Mouse (Mus musculus): ENCODE data around the gene Camta1. TPM values are rescaled to one million over a fixed set of nuclear protein-coding genes. Genes with fewer than 3 reads are reported as not detected.
A peak's percentile ranks its signal among the peaks of the same experiment; 100 is the strongest.

Camta1 gene
- polyA plus RNA-seq, 2 experiments = 7.3 to 32.8 TPM

GRCm38 (mm10) chr4:151088819-151089218 lies 772.9 kb downstream of the Camta1 start:
- Histone ChIP-seq H3K9ac (replicated peaks) (no peak overlapping the region), H3K4me2 (ENCODE audit: low read depth) (no peak overlapping the region), H3K27ac (no peak overlapping the region), H3K4me3 (ENCODE audit: insufficient read depth in 1 of 2, low read depth in 2 of 2, low read length in 2 of 2) (no peak overlapping the region), H3K36me3 (replicated peaks; ENCODE audit: control insufficient read depth, insufficient read depth, low read depth) (no peaks in the 10 kb centered on the region), H3K27me3 (ENCODE audit: control insufficient read depth, insufficient read depth, low read length) (no peaks in the 10 kb centered on the region), H3K4me1 (replicated peaks; ENCODE audit: control insufficient read depth in 2 of 2, insufficient read depth in 2 of 2, low read length in 1 of 2) (no peaks in the 10 kb centered on the region), H3K9me3 (ENCODE audit: control insufficient read depth, low read length) (no peaks in the 10 kb centered on the region)
- TF ChIP-seq EP300 (IDR thresholded peaks at IDR 0.05; ENCODE audit: low read depth) = no peak
- TF ChIP-seq CTCF (IDR thresholded peaks at IDR 0.05; ENCODE audit: low read depth) = no peak
- WGBS (ENCODE audit: insufficient replicate concordance) = 68% methylated on average over 14 of the region's 14 CpGs
- ATAC-seq (ENCODE audit: insufficient read depth) (no peak), DNase-seq (ENCODE audit: low read depth in 3 of 3, low spot score in 3 of 3) (no peak)

GRCm38 (mm10) chr4:151087358-151087757 lies 774.3 kb downstream of the Camta1 start:
- Histone ChIP-seq H3K4me2 (ENCODE audit: low read depth) (no peak overlapping the region), H3K9me3 (ENCODE audit: control insufficient read depth, low read length) (no peaks in the 10 kb centered on the region), H3K9ac (replicated peaks) (no peak overlapping the region), H3K27me3 (ENCODE audit: control insufficient read depth, insufficient read depth, low read length) (no peaks in the 10 kb centered on the region), H3K4me1 (replicated peaks; ENCODE audit: control insufficient read depth in 2 of 2, insufficient read depth in 2 of 2, low read length in 1 of 2) (no peaks in the 10 kb centered on the region), H3K36me3 (replicated peaks; ENCODE audit: control insufficient read depth, insufficient read depth, low read depth) (no peaks in the 10 kb centered on the region), H3K4me3 (ENCODE audit: insufficient read depth in 1 of 2, low read depth in 2 of 2, low read length in 2 of 2) (no peak overlapping the region), H3K27ac (no peak overlapping the region)
- TF ChIP-seq EP300 (IDR thresholded peaks at IDR 0.05; ENCODE audit: low read depth) (no peak), CTCF (IDR thresholded peaks at IDR 0.05; ENCODE audit: low read depth) (peak; percentile 13; the same call in 1 of the 2 replicates)
- ATAC-seq (ENCODE audit: insufficient read depth) (no peak), DNase-seq (ENCODE audit: low read depth in 3 of 3, low spot score in 3 of 3) (no peak)
- 70% methylated on average over 1 of the region's 1 CpGs for WGBS (ENCODE audit: insufficient replicate concordance)

- no peak overlapping the region for H3K4me3 ChIP-seq (ENCODE audit: insufficient read depth in 1 of 2, low read depth in 2 of 2, low read length in 2 of 2)
- no peak for TF ChIP-seq CTCF (IDR thresholded peaks at IDR 0.05; ENCODE audit: low read depth)
- TF ChIP-seq EP300 (IDR thresholded peaks at IDR 0.05; ENCODE audit: low read depth) = no peak
- H3K9me3 ChIP-seq (ENCODE audit: control insufficient read depth, low read length) = no peaks in the 10 kb centered on the region
- 63% methylated on average over 5 of the region's 5 CpGs for WGBS (ENCODE audit: insufficient replicate concordance)
- H3K27me3 ChIP-seq (ENCODE audit: control insufficient read depth, insufficient read depth, low read length) = no peaks in the 10 kb centered on the region
- no peaks in the 10 kb centered on the region for H3K36me3 ChIP-seq (replicated peaks; ENCODE audit: control insufficient read depth, insufficient read depth, low read depth)
- H3K9ac ChIP-seq (replicated peaks) = no peak overlapping the region
- no peak for ATAC-seq (ENCODE audit: insufficient read depth)
- no peak overlapping the region for H3K4me2 ChIP-seq (ENCODE audit: low read depth)
- no peak for DNase-seq (ENCODE audit: low read depth in 3 of 3, low spot score in 3 of 3)
- H3K4me1 ChIP-seq (replicated peaks; ENCODE audit: control insufficient read depth in 2 of 2, insufficient read depth in 2 of 2, low read length in 1 of 2) = no peaks in the 10 kb centered on the region
- H3K27ac ChIP-seq = no peak overlapping the region
Observed at GRCm38 (mm10) chr4:151083027-151083426, 778.6 kb downstream of the Camta1 start.

- ATAC-seq (ENCODE audit: insufficient read depth) = no peak
Observed at GRCm38 (mm10) chr4:151081977-151082376, 779.7 kb downstream of the Camta1 start.

GRCm38 (mm10) chr4:151081355-151081754 lies 780.3 kb downstream of the Camta1 start:
- Histone ChIP-seq H3K27ac (no peak overlapping the region), H3K4me1 (replicated peaks; ENCODE audit: control insufficient read depth in 2 of 2, insufficient read depth in 2 of 2, low read length in 1 of 2) (no peaks in the 10 kb centered on the region), H3K9ac (replicated peaks) (no peak overlapping the region), H3K27me3 (ENCODE audit: control insufficient read depth, insufficient read depth, low read length) (no peaks in the 10 kb centered on the region), H3K4me2 (ENCODE audit: low read depth) (no peak overlapping the region), H3K36me3 (replicated peaks; ENCODE audit: control insufficient read depth, insufficient read depth, low read depth) (no peaks in the 10 kb centered on the region), H3K9me3 (ENCODE audit: control insufficient read depth, low read length) (no peaks in the 10 kb centered on the region), H3K4me3 (ENCODE audit: insufficient read depth in 1 of 2, low read depth in 2 of 2, low read length in 2 of 2) (no peak overlapping the region)
- ATAC-seq (ENCODE audit: insufficient read depth) = no peak
- no peak for DNase-seq (ENCODE audit: low read depth in 3 of 3, low spot score in 3 of 3)
- TF ChIP-seq EP300 (IDR thresholded peaks at IDR 0.05; ENCODE audit: low read depth) (no peak), CTCF (IDR thresholded peaks at IDR 0.05; ENCODE audit: low read depth) (no peak)
- WGBS (ENCODE audit: insufficient replicate concordance) = 45% methylated on average over 2 of the region's 2 CpGs

More at GRCm38 (mm10) chr4:151081977-151082376, 779.7 kb downstream of the Camta1 start:
- Histone ChIP-seq H3K4me1 (replicated peaks; ENCODE audit: control insufficient read depth in 2 of 2, insufficient read depth in 2 of 2, low read length in 1 of 2) (no peaks in the 10 kb centered on the region), H3K27ac (no peak overlapping the region), H3K36me3 (replicated peaks; ENCODE audit: control insufficient read depth, insufficient read depth, low read depth) (no peaks in the 10 kb centered on the region), H3K9me3 (ENCODE audit: control insufficient read depth, low read length) (no peaks in the 10 kb centered on the region), H3K4me2 (ENCODE audit: low read depth) (no peak overlapping the region), H3K4me3 (ENCODE audit: insufficient read depth in 1 of 2, low read depth in 2 of 2, low read length in 2 of 2) (no peak overlapping the region), H3K27me3 (ENCODE audit: control insufficient read depth, insufficient read depth, low read length) (no peaks in the 10 kb centered on the region), H3K9ac (replicated peaks) (no peak overlapping the region)
- DNase-seq (ENCODE audit: low read depth in 3 of 3, low spot score in 3 of 3) = no peak
- WGBS (ENCODE audit: insufficient replicate concordance) = 74% methylated on average over 13 of the region's 13 CpGs
- no peak for TF ChIP-seq CTCF (IDR thresholded peaks at IDR 0.05; ENCODE audit: low read depth)
